ENCODE assay signal across 14 mouse cellular contexts in the genomic region with DNA sequence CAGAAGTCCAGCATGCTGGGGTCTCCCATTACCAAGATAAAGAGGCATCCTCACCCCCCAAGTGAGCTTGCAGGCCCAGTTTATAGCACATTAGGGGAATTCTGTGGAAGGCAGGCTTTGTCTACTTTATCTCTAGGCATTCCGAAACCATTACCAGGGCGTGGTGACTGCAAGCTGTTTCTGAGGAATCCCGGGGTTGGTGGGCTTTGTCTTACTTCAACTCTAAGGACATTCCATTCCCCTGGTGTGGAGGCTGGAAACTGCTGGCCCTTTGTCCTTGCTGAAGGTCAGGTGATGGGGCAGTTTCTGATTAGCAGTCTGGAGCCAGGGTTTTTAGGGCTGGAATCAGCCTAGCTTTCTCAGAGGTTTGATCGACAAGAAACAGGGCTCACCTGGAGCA. TPM values are rescaled to one million over a fixed set of nuclear protein-coding genes. Genes with fewer than 3 reads are reported as not detected.
"Had no signal": no experiment of that assay in that cellular context is flagged by ENCODE, and none has a peak within 500 bp of the region (broad histone marks: within the 10 kb centered on the region; RNA-seq: fewer than 3 reads in every experiment).

No protein-coding gene starts in this region.

- H3K4me1 ChIP-seq: kidney, embryonic 15.5 days; limb, embryonic 15.5 days; liver, embryonic 12.5 days; midbrain, embryonic 10.5 days had no signal

- H3K36me3 ChIP-seq: kidney, embryonic 15.5 days; limb, embryonic 15.5 days; liver, embryonic 12.5 days; midbrain, embryonic 10.5 days had no signal

- H3K27me3 ChIP-seq: kidney, embryonic 15.5 days; limb, embryonic 15.5 days had no signal

- H3K4me3 ChIP-seq: kidney, embryonic 15.5 days; limb, embryonic 15.5 days; liver, embryonic 12.5 days; midbrain, embryonic 10.5 days had no signal

- H3K27ac ChIP-seq: kidney, embryonic 15.5 days; limb, embryonic 15.5 days; liver, embryonic 12.5 days; midbrain, embryonic 10.5 days; stomach, postnatal 0 days had no signal

- H3K4me2 ChIP-seq: kidney, embryonic 15.5 days; limb, embryonic 15.5 days; liver, embryonic 12.5 days had no signal

- H3K9me3 ChIP-seq: kidney, embryonic 15.5 days; limb, embryonic 15.5 days; midbrain, embryonic 10.5 days had no signal

- DNase-seq: kidney, adult 2 months; kidney, postnatal 14 days; lung, postnatal 4 days; right cerebral cortex, adult 18-20 months; right cerebral cortex, postnatal 25 days; thymus, adult 18-20 months; thymus, postnatal 14 days had no signal

- H3K9ac ChIP-seq: kidney, embryonic 15.5 days; limb, embryonic 15.5 days; liver, embryonic 12.5 days had no signal

- ATAC-seq: liver, embryonic 12.5 days had no signal

RNA-seq across cellular contexts. Expression of gene Cckar, which starts 36.0 kb away (rescaled TPM):
- total RNA-seq: layer of hippocampus, adult 8-10 months; megakaryocyte, adult 5-6 weeks had no signal
